Mouse (Mus musculus): ENCODE data around the gene Pcdh9. TPM values are rescaled to one million over a fixed set of nuclear protein-coding genes. Genes with fewer than 3 reads are reported as not detected.
A peak's percentile ranks its signal among the peaks of the same experiment; 100 is the strongest.

The Pcdh9 gene
- polyA plus RNA-seq, 1 experiment from 2014 or later, result 50.9 TPM

GRCm38 (mm10) chr14:93734077-93734673 lies 156.3 kb downstream of the Pcdh9 start:
- no peak overlapping the region for H3K27ac ChIP-seq (ENCODE audit: low read depth, low read length)
- ATAC-seq (ENCODE audit: low FRiP score) (0 out of 2 replicates have a peak, but pooled peaks have one; percentile 47), DNase-seq (ENCODE audit: low spot score) (no peak)

GRCm38 (mm10) chr14:93725798-93726197 lies 164.7 kb downstream of the Pcdh9 start:
- Histone ChIP-seq H3K4me1 (replicated peaks; ENCODE audit: control insufficient read depth, insufficient read depth, low read length) (no peaks in the 10 kb centered on the region), H3K27me3 (ENCODE audit: control insufficient read depth, insufficient read depth, low read length) (no peaks in the 10 kb centered on the region), H3K36me3 (ENCODE audit: control insufficient read depth, insufficient read depth, low read length) (no peaks in the 10 kb centered on the region), H3K9me3 (ENCODE audit: control insufficient read depth, low read length) (no peaks in the 10 kb centered on the region), H3K27ac (ENCODE audit: low read depth, low read length) (no peak overlapping the region), H3K4me3 (ENCODE audit: low read depth, low read length) (no peak overlapping the region), H3K9ac (ENCODE audit: low read depth, low read length) (no peak overlapping the region), H3K4me2 (replicated peaks; ENCODE audit: low read depth, low read length) (no peak overlapping the region)
- no peak for DNase-seq (ENCODE audit: low spot score)
- no peak for ATAC-seq (ENCODE audit: low FRiP score)
- 81% methylated on average over 1 of the region's 1 CpGs for WGBS

More at GRCm38 (mm10) chr14:93734077-93734673, 156.3 kb downstream of the Pcdh9 start:
- 70% methylated on average over 10 of the region's 10 CpGs for WGBS
- no peak overlapping the region for H3K4me3 ChIP-seq (ENCODE audit: low read depth, low read length)
- no peak overlapping the region for H3K9ac ChIP-seq (ENCODE audit: low read depth, low read length)
- no peaks in the 10 kb centered on the region for H3K9me3 ChIP-seq (ENCODE audit: control insufficient read depth, low read length)
- H3K27me3 ChIP-seq (ENCODE audit: control insufficient read depth, insufficient read depth, low read length), result no peaks in the 10 kb centered on the region
- H3K4me2 ChIP-seq (replicated peaks; ENCODE audit: low read depth, low read length), result no peak overlapping the region
- H3K4me1 ChIP-seq (replicated peaks; ENCODE audit: control insufficient read depth, insufficient read depth, low read length), result no peaks in the 10 kb centered on the region
- no peaks in the 10 kb centered on the region for H3K36me3 ChIP-seq (ENCODE audit: control insufficient read depth, insufficient read depth, low read length)

- no peak overlapping the region for H3K4me2 ChIP-seq (replicated peaks; ENCODE audit: low read depth, low read length)
- H3K27ac ChIP-seq (ENCODE audit: low read depth, low read length), result no peak overlapping the region
- no peaks in the 10 kb centered on the region for H3K36me3 ChIP-seq (ENCODE audit: control insufficient read depth, insufficient read depth, low read length)
- no peaks in the 10 kb centered on the region for H3K4me1 ChIP-seq (replicated peaks; ENCODE audit: control insufficient read depth, insufficient read depth, low read length)
- H3K27me3 ChIP-seq (ENCODE audit: control insufficient read depth, insufficient read depth, low read length), result no peaks in the 10 kb centered on the region
- H3K9ac ChIP-seq (ENCODE audit: low read depth, low read length), result no peak overlapping the region
- no peak for ATAC-seq (ENCODE audit: low FRiP score)
- no peak for DNase-seq (ENCODE audit: low spot score)
- WGBS, result 64% methylated on average over 1 of the region's 1 CpGs
- H3K9me3 ChIP-seq (ENCODE audit: control insufficient read depth, low read length), result no peaks in the 10 kb centered on the region
- H3K4me3 ChIP-seq (ENCODE audit: low read depth, low read length), result no peak overlapping the region
Measured at GRCm38 (mm10) chr14:93719208-93719607, 171.3 kb downstream of the Pcdh9 start.

GRCm38 (mm10) chr14:93713250-93713935 lies 177.1 kb downstream of the Pcdh9 start:
- no peak for DNase-seq (ENCODE audit: low spot score)
- Histone ChIP-seq H3K36me3 (ENCODE audit: control insufficient read depth, insufficient read depth, low read length) (no peaks in the 10 kb centered on the region), H3K9ac (ENCODE audit: low read depth, low read length) (no peak overlapping the region), H3K9me3 (ENCODE audit: control insufficient read depth, low read length) (no peaks in the 10 kb centered on the region), H3K27me3 (ENCODE audit: control insufficient read depth, insufficient read depth, low read length) (no peaks in the 10 kb centered on the region), H3K4me2 (replicated peaks; ENCODE audit: low read depth, low read length) (no peak overlapping the region), H3K4me3 (ENCODE audit: low read depth, low read length) (no peak overlapping the region), H3K4me1 (replicated peaks; ENCODE audit: control insufficient read depth, insufficient read depth, low read length) (0 out of 2 replicates have a peak, but pooled peaks cover 2% of the 10 kb centered on the region), H3K27ac (ENCODE audit: low read depth, low read length) (no peak overlapping the region)
- WGBS, result 76% methylated on average over 12 of the region's 12 CpGs
- ATAC-seq (ENCODE audit: low FRiP score), result no peak

GRCm38 (mm10) chr14:93708651-93709050 lies 181.8 kb downstream of the Pcdh9 start:
- no peaks in the 10 kb centered on the region for H3K36me3 ChIP-seq (ENCODE audit: control insufficient read depth, insufficient read depth, low read length)
- H3K4me1 ChIP-seq (replicated peaks; ENCODE audit: control insufficient read depth, insufficient read depth, low read length), result no peaks in the 10 kb centered on the region
- DNase-seq (ENCODE audit: low spot score), result no peak
- no peaks in the 10 kb centered on the region for H3K27me3 ChIP-seq (ENCODE audit: control insufficient read depth, insufficient read depth, low read length)
- ATAC-seq (ENCODE audit: low FRiP score), result no peak
- H3K4me2 ChIP-seq (replicated peaks; ENCODE audit: low read depth, low read length), result no peak overlapping the region
- H3K27ac ChIP-seq (ENCODE audit: low read depth, low read length), result no peak overlapping the region
- 77% methylated on average over 3 of the region's 3 CpGs for WGBS
- H3K9me3 ChIP-seq (ENCODE audit: control insufficient read depth, low read length), result no peaks in the 10 kb centered on the region
- H3K4me3 ChIP-seq (ENCODE audit: low read depth, low read length), result no peak overlapping the region
- H3K9ac ChIP-seq (ENCODE audit: low read depth, low read length), result no peak overlapping the region

GRCm38 (mm10) chr14:93701385-93702101 lies 188.9 kb downstream of the Pcdh9 start:
- Histone ChIP-seq H3K9ac (ENCODE audit: low read depth, low read length) (no peak overlapping the region), H3K4me2 (replicated peaks; ENCODE audit: low read depth, low read length) (no peak overlapping the region), H3K9me3 (ENCODE audit: control insufficient read depth, low read length) (no peaks in the 10 kb centered on the region), H3K4me1 (replicated peaks; ENCODE audit: control insufficient read depth, insufficient read depth, low read length) (no peaks in the 10 kb centered on the region), H3K27me3 (ENCODE audit: control insufficient read depth, insufficient read depth, low read length) (no peaks in the 10 kb centered on the region), H3K36me3 (ENCODE audit: control insufficient read depth, insufficient read depth, low read length) (no peaks in the 10 kb centered on the region), H3K27ac (ENCODE audit: low read depth, low read length) (no peak overlapping the region), H3K4me3 (ENCODE audit: low read depth, low read length) (no peak overlapping the region)
- WGBS, result 44% methylated on average over 12 of the region's 12 CpGs
- no peak for DNase-seq (ENCODE audit: low spot score)
- ATAC-seq (ENCODE audit: low FRiP score), result peak; percentile 27; the same call in 1 of the 2 replicates

- Histone ChIP-seq H3K27ac (ENCODE audit: low read depth, low read length) (no peak overlapping the region), H3K4me2 (replicated peaks; ENCODE audit: low read depth, low read length) (no peak overlapping the region), H3K4me3 (ENCODE audit: low read depth, low read length) (no peak overlapping the region), H3K9me3 (ENCODE audit: control insufficient read depth, low read length) (no peaks in the 10 kb centered on the region), H3K27me3 (ENCODE audit: control insufficient read depth, insufficient read depth, low read length) (no peaks in the 10 kb centered on the region), H3K36me3 (ENCODE audit: control insufficient read depth, insufficient read depth, low read length) (no peaks in the 10 kb centered on the region), H3K4me1 (replicated peaks; ENCODE audit: control insufficient read depth, insufficient read depth, low read length) (no peaks in the 10 kb centered on the region), H3K9ac (ENCODE audit: low read depth, low read length) (no peak overlapping the region)
- ATAC-seq (ENCODE audit: low FRiP score) (no peak), DNase-seq (ENCODE audit: low spot score) (no peak)
- 79% methylated on average over 1 of the region's 1 CpGs for WGBS
Measured at GRCm38 (mm10) chr14:93700916-93701315, 189.6 kb downstream of the Pcdh9 start.

GRCm38 (mm10) chr14:93684641-93685040 lies 205.8 kb downstream of the Pcdh9 start:
- Histone ChIP-seq H3K27ac (ENCODE audit: low read depth, low read length) (no peak overlapping the region), H3K4me3 (ENCODE audit: low read depth, low read length) (no peak overlapping the region), H3K36me3 (ENCODE audit: control insufficient read depth, insufficient read depth, low read length) (no peaks in the 10 kb centered on the region), H3K9ac (ENCODE audit: low read depth, low read length) (no peak overlapping the region), H3K4me1 (replicated peaks; ENCODE audit: control insufficient read depth, insufficient read depth, low read length) (no peaks in the 10 kb centered on the region), H3K27me3 (ENCODE audit: control insufficient read depth, insufficient read depth, low read length) (no peaks in the 10 kb centered on the region), H3K9me3 (ENCODE audit: control insufficient read depth, low read length) (no peaks in the 10 kb centered on the region), H3K4me2 (replicated peaks; ENCODE audit: low read depth, low read length) (no peak overlapping the region)
- 69% methylated on average over 1 of the region's 1 CpGs for WGBS
- DNase-seq (ENCODE audit: low spot score) (no peak), ATAC-seq (ENCODE audit: low FRiP score) (no peak)

Data from hindbrain, embryonic 11.5 days (tissue).